Mouse (Mus musculus) embryonic fibroblast, embryonic 13.5 days (primary cell): Measurements from ENCODE around the gene Vmn1r135. TPM values are rescaled to one million over a fixed set of nuclear protein-coding genes. Genes with fewer than 3 reads are reported as not detected.
"Not testable (repeated sequence)": the region's sequence is repeated elsewhere in the genome, so short reads cannot be mapped to it uniquely, and the experiment has no call there.

Source experiments
- H3K27ac ChIP-seq: 2 replicates; pipeline ENCODE4 v1.5.1; 2012; ENCODE audit warnings: low read length, control low read depth, inconsistent platforms; ENCODE audit not compliant: insufficient read depth
- H3K4me1 ChIP-seq: 2 replicates; pipeline ENCODE4 v1.6.1; 2011; ENCODE audit warnings: low read length; ENCODE audit not compliant: control insufficient read depth, insufficient read depth
- H3K4me3 ChIP-seq: 2 replicates; pipeline ENCODE4 v1.5.1; 2011; ENCODE audit warnings: mild to moderate bottlenecking, control low read depth, low read length; ENCODE audit not compliant: insufficient read depth
- polyA plus RNA-seq: library from polyadenylated mRNA; stranded (reverse); fragments of >200 nt; gene quantifications from 2 replicates; pipeline ENCODE4 v1.2.4, GENCODE M21; 2011; ENCODE audit warnings: low read depth; ENCODE audit not compliant: missing spikeins, insufficient read length

The Vmn1r135 gene
- not detected in 2 replicates for polyA plus RNA-seq

DNA sequence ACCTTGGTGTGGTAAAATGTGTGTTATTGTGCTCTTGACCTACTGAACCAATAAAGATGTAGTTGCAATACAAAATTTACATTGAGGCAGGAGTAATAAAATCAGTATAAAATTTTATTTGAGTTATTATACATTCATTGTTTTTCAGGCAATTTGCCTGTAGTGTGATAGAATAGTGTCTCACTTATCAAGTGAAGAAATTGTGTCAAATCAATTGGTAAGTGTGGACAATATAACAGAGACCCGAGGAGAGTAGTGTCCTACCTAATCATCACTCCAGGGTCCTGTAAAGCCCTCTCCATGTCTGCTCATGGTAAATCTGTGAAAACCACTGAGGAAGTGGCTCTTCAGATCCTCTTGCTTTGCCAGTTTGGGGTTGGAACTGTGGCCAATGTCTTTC, at the start of gene Vmn1r135:
Vmn1r135 (plus strand) TSS at position 301 of the 400 bp plus-strand sequence.
- H3K4me3 ChIP-seq, H3K4me1 ChIP-seq, H3K27ac ChIP-seq: not testable (repeated sequence)

GRCm38 (mm10) chr7:21796628-21797027, 35.5 kb upstream of the Vmn1r135 start, which contains the start of gene Gm4177:
Gene Gm4177, minus strand, starts transcription at chr7:21796728.
- not testable (repeated sequence) for H3K4me3 ChIP-seq, H3K4me1 ChIP-seq, H3K27ac ChIP-seq

GRCm38 (mm10) chr7:21844167-21844566, 12.0 kb downstream of the Vmn1r135 start, which contains the start of gene Gm5725:
Gene Gm5725, minus strand, starts transcription at chr7:21844267.
- not testable (repeated sequence) for H3K4me3 ChIP-seq, H3K4me1 ChIP-seq, H3K27ac ChIP-seq

Other genes with a start within 250 kb of the Vmn1r135 start
- not detected in 2 replicates for gene Vmn1r132, start 218.3 kb upstream of the Vmn1r135 start, polyA plus RNA-seq
- not detected in 2 replicates for gene Gm4175, start 70.9 kb upstream of the Vmn1r135 start, polyA plus RNA-seq
- gene Gm4177, start 35.6 kb upstream of the Vmn1r135 start, polyA plus RNA-seq = not detected in 2 replicates
- not detected in 2 replicates for gene Gm5725, start 11.9 kb downstream of the Vmn1r135 start, polyA plus RNA-seq
- not detected in 2 replicates for gene Gm5891, start 88.9 kb downstream of the Vmn1r135 start, polyA plus RNA-seq
- not detected in 2 replicates for gene Vmn1r137, start 162.2 kb downstream of the Vmn1r135 start, polyA plus RNA-seq
- gene Vmn1r138, start 196.5 kb downstream of the Vmn1r135 start, polyA plus RNA-seq = not detected in 2 replicates
- not detected in 2 replicates for gene Gm6176, start 224.0 kb downstream of the Vmn1r135 start, polyA plus RNA-seq
- not detected in 2 replicates for gene Vmn1r139, start 236.7 kb downstream of the Vmn1r135 start, polyA plus RNA-seq